Mouse (Mus musculus) right cerebral cortex, postnatal 25 days (tissue): ENCODE measurements around the gene Naa35.

Source experiments
- DNase-seq: peaks from one replicate; pipeline ENCODE4 v3.0.0; 2022

Gene Naa35

DNA sequence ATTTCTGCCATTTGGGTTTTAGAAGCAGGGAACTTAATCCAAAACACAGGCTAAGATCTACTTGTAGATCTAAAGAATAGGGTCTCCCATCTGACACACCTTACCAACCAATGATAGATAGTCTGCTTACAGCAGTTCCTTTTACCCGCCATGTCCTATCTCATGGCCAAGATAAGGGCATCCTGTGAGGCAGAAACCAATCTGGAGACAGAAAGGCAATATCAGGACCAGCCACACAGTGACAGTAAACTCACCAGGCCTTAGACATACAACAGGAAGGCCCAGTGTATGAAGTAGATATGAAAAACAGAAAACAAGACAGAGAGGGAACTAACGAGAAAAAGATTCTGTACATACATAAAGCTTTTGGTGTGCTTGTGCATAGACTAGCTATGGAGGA, 57.8 kb downstream of the Naa35 start:
- no peak for DNase-seq

DNA sequence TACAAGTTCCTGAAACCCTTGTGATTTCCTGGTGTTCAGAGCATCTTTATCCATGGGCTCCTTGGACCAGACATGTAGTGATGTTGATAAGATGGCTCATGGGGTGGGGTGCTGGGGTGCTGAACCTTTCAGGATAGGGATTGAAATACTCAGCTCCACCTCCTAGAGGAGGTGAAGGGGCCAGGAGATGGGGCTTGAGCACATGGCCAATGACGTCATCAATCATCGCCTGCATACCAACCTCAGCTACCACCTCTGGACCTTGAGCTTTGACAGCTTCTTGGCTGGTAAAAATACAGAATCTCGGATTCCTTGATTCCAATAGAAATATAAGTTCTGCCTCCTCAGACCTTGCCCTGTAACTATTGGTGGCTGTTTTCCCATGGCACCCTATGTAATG, 60.4 kb downstream of the Naa35 start:
- no peak for DNase-seq

DNA sequence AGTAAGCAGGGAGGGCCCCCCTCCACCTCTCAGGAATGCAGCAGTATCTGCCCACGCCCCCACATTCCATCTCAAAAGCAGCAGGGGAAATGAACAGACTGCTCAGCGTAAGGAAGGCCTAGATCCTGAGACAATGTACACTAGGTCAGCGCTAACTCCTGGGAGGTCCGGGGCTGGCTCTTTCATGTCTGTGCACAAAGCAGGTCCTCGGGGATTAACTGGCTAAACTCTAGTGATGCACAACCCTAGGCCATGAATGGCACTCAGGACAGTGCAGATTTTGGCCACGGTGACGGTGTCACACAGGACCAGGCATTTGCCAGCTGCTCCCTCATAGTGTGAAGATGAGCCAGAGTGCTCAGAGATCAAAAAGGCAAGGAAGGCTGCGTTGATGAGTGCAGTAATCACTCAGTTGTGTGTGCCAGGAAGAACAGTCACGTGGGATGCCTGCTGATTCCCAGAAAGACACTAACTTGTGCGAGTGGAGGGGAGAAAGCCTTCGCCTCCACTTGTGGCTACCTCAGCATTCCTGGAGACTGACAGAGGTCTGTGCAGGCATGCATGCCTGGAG, 61.7 kb downstream of the Naa35 start:
- no peak for DNase-seq

DNA sequence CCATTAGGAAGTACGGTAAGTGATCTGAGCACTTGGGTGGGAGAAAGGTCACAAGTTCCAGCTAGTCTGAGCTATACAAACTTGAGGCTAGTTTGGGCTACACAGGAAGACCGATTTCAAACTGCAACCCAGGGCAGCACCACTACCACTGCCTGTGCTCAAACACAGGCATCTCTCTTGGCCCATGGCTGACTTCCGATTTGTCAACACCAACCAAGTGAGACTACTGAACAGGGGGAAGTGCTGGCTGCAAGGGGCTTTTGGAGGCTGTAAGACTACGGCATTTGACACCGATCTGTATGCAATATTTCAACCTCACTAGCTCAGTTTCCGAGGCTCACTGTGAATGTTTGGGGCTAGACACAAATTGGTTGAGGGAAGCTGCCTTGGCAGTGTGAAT, 62.4 kb downstream of the Naa35 start:
- DNase-seq = no peak

DNA sequence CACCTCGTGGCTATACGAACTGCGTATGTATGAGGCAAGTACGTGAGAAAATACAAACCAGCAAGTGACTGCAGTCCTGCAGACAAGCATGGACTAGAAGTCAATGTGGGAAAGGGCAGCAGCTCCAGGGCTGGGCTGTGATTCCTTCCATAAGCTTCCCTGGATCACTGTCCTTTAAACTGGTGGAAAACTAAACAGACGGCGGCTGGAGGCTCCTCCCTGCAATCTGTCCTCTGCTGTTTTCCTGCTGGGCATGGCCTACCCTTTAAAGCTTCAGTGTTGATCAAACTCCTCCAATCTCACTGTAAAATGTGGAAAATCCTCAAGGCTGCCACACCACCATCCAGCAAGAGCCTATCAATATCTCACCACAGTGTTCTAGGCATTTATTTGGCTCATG, 63.5 kb downstream of the Naa35 start:
- no peak for DNase-seq

DNA sequence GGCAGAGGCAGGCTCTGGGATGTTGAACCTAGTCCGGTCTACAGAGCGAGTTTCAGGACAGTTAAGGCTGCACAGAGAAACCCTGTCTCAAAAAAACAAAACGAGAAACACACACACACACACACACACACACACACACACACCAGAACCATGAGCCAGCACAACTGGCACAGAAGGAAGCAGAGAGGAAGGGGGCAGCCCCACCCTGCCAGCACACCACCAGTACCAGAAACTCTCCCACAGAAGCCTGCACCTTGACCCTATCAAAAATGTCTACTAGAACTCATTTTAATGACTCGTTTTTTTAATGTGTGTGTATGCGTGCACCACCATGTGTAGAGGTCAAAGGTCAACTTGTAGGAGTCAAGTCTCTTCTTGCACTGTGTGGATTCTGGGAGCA, 64.7 kb downstream of the Naa35 start:
- DNase-seq = no peak

DNA sequence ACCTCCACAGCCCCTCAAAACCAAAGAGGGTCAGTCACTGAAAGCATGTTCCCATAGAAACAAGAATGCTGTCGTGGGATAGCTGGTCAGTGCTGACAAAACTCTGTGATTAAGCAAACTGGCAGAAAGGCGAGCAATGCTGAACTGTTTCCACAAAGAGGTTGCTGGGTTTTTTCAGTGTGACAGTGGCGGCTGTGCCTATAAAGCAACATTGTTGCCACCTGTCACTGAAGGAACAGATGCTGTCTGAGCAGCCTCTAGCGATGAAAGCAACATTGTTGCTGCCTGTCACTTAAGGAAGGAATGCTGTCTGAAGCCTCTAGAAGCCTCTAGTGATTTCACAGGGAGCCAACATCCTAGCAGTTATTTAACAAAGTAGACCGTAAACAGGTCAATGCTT, 67.6 kb downstream of the Naa35 start:
- DNase-seq = no peak

DNA sequence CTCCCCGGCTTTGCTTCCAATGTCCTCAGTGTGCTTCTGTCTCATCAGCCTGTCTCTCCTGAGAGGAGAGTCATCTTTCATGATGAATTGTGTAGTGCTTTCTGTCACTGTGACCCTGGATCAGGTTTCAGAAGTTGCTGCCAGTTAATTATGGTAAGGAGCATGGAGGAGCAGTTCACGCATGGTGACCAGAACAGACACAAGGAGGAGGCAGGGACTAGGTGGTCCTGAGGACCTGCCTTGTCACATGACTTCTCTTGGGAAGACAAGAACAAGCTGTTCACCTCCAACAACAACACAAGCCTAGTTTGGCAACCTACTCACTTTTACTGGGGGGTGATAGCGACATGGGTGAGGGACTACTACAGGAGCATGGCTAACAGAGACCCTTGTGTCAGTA, 68.1 kb downstream of the Naa35 start:
- DNase-seq = no peak

DNA sequence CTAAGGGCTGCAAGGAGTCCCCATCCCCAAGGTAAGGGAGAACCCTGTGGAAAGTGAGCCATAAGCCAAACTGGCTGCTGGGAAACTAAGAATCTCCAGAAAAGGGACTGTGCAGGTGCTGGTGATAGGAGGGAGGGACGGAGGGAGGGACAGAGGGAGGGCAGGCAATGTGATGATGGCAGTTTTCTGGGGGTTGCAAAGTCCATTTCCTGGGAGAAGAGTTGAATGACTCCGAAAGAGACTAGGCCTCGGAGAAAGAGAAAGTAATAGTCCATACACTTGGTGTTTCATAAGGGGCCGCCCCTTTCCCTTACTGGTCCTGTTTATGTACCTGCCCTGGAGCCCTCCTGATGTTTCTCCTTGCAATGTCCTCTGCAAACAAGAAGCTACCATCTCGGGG, 69.4 kb downstream of the Naa35 start:
- no peak for DNase-seq

DNA sequence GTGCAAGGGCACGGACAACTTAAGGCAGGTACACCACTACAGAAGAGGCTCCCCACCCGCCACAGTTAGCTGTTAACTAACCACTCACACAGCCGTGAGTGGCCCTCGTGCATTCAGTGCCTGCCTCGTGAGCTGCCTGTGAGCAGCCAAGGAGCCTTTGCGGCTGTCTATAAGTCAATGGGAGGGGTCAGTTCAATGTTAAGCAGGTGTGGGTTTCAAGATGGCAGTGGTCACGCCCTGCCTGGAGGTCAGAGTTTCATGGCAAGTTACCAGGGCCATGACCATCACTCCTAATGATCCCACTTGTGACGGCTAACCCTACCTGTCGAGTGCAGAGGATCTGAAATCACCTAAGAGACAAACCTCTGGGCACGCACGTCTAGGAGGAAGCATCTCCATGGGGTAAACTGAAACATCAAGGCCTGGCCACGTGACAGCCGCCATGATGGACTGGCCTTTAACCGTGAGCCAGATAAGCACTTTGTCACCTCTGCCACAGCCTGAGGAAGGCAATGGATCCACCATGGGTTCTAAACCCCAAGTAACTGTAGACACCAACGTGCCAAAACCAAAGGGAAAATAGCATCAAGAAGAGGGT, 70.8 kb downstream of the Naa35 start:
- no peak for DNase-seq

DNA sequence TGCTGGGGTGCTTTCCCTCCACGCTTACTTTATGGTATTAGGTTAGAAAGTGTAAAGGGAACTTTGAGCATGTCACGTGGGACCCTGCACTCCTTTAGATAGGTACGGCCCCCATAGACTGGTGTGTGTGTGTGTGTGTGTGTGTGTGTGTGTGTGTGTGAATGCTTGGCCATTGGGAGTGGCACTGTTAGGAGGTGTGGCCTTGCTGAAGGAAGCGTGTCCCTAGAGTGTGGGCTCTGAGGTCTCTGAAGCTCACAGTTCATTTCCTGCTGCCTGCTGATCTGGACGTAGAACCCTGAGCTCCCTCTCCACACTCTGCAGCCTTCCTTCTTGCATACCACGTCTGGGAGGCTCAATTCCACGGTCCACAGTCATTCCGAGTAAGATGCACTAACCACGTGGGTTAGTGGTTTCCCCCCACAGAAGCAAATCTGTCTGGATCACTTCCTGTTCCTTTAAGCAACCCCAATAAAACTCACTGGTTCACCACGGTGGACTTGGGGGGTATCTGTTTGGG, 71.3 kb downstream of the Naa35 start:
- DNase-seq = no peak

DNA sequence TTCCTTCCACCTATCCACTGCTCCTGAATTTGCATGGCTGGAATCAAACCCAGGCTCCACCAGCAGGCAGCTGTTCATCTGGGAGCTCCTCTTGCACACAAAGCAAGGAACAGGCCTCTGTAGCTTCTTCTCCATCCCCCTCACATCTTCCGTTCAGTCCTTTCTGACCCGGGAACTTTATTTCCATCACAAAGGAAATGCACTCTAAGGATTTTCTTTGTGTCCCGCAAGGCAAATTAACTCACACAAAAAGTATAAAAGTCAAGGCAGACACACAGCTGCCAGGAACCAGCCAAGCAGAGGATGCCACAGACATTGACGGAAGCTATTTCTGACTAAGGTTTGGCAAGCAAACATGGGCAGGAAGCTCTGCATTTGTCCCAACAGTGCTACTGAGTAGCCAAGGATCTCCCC, 71.9 kb downstream of the Naa35 start:
- no peak for DNase-seq

DNA sequence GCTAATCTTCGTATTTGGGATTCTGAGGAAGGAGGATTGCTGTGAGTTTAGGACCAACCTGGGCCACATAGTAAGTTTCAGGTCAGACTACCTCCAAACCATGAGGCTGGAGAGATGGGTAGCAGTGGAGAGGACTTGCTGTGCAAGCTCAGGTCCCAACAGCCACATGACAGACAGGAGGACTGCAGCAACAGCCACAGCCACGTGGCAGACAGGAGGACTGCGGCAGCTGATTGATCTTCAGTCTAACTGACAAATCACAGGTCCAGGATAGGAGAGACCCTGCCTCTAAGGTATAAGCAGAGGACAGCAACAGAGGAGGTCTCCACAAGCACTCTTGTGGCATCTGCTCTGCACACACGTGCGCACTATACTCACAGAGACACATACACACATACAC, 72.7 kb downstream of the Naa35 start:
- DNase-seq = no peak

DNA sequence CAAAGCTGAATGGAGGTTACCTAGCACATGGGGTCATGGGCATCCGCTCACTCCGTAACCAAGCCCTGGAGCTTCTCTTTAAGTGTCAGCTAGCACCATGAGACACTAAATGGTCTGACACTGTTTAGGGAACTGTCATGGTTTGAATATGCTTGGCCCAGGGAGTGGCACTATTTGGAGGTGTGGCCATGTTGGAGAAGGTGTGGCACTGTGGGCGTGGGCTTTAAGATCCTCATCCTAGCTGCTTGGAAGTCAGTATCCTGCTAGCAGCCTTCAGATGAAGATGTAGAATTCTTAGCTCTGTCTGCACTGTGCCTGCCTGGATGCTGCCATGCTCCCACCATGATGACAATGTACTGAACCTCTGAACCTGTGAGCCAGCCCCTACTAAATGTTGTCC, 75.3 kb downstream of the Naa35 start:
- no peak for DNase-seq

DNA sequence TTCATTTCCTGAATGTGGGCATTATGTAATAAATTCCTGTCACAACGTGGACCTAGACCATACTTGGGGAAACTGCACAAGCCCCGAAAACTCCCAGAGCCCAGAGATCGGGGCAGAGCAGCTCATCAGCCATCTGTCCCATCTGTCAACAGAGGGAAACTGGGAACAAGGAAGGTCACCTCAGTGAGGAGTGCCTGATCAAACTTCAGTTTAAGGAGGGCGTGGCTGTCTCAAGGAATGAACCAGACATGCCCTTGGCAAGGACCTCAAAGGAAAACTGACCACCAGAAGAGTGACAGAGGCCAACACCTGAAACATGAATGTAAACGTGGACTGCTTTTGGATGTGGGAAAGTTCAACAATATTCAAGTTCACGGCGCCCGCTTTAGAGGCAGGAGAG, 76.3 kb downstream of the Naa35 start:
- no peak for DNase-seq

DNA sequence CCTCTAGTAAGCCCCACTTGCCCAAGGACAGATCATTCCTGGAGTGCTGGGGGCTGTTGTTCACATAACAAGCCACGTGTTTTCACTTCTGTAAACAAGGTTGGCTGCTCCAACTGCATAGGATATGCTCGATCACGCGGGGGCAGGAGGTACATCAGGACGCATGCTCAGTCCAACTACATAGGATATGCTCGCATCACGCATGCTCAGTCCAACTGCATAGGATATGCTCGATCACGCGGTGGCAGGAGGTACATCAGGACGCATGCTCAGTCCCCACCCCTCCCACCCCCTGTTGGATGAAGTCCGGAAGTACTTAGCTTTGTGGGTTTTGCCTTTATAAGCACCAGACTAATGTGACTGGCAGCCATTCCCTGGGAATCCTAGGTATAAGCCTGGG, 76.9 kb downstream of the Naa35 start:
- no peak for DNase-seq

DNA sequence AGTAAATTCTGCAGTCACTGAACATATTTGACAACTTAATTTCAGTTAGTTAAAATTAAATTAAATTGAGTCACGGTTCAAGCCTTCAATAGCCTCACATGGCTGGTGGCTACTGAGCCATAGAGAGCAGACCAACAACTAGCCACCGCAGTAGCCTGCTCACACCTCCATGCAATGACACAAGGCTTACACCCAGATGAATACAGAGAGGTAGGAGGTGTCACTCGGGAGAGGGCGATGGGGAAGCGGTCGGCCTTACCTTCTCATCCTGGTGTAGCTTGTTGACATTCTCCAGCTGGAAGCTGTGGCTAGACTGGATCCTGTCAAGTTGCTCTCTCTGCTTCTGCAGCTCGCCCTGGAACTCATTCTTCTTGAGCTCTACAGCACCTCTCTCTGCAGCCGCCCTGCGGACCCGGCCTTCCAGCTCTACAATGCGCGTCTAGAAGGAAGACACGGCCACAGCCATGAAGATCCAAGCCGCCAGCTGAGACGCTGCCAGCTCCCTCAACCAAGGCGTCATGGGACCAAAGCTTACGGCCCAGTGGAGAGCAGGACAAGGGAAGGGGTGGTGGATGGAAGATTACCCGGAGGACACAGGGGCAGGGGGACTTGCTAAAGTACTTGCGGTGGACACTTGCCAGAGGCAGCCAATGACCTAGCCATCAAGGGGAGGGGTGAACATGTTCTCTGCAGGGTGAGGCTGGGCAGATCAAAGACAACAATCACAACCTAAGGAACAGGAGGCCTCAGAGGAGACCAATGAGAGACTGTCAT, 79.1 kb downstream of the Naa35 start:
- no peak for DNase-seq

DNA sequence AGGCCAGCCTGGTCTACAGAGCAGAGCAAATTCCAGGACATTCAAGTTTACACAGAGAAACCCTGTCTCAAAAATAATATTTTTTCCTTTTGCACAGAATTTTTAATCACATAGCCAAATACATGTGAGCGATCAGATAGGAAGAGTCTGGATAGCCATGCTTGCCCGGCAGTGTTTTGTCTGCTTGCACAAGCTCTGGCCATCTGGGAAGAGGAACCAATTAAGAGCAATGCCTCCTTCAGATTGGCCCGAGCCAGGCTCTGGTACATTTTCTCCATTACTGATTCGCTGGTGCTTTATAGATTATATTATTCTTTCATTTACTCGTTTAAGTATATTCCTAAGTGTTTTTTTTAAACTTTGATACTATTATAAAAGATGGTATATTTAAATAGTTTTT, 82.7 kb downstream of the Naa35 start:
- DNase-seq = no peak

DNA sequence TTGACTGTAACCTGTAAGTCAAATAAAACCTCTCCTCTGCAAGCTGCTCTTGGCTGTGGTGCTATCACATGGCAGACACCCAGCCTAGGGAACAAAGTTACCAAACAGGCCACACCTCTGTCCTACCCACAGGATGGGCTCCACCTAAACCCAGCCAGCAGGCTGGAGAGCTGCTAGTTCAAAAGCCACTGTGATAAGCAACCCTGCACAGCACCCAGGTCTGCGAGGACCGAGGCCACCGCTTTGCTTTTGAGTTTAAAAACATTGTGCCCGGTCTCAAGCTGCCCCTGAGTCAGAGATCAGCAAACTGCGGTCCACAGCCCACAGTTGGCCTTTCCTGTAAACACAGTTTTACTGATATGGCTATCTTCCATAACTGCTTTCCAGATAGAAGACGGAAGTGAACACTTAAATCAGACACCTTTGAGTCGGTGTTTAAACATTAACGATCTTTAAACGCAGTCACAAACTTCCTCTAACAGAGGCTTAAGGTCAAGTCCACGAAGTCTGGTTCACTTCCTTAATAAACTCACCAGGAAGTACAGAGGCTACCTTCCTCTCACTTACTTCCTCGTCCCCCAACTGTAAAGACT, 83.5 kb downstream of the Naa35 start:
- DNase-seq = no peak

DNA sequence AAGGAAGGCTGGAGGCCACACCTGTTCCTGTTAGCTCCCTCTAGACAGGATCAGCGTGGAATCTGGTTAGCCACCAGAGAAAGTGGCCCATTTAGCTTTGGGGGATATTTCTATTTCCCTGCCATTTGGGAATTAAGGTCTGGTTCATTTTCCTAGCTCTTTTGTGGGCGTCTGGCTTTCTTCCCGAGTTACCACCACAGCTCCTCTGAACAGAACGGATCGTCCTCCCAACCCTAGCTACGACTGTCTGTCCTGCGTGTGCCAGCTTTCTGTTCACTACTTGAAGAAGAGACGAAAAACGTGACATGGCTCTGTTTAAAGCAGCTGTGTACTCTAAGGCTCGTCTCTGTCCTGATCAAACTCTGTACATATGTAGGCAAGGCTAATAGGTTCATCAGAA, 84.9 kb downstream of the Naa35 start:
- no peak for DNase-seq

DNA sequence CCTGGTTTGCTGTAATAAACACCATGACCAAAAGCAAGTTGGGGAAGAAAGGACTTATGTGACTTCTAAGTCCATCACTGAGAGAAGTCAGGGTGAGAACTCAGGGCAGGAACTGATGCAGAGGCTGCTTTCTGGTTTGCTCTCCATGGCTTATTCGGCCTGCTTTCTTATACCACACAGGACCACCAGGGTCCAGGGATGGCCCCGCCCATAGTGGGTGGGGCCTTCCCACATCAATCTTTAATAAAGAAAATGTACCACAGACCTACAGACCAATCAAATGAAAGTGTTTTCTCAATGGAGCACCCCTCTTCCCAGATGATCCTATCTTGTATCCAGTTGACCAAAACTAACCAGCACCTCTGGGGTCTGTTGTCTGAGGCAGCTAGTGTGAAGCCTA, 86.5 kb downstream of the Naa35 start:
- DNase-seq = no peak

DNA sequence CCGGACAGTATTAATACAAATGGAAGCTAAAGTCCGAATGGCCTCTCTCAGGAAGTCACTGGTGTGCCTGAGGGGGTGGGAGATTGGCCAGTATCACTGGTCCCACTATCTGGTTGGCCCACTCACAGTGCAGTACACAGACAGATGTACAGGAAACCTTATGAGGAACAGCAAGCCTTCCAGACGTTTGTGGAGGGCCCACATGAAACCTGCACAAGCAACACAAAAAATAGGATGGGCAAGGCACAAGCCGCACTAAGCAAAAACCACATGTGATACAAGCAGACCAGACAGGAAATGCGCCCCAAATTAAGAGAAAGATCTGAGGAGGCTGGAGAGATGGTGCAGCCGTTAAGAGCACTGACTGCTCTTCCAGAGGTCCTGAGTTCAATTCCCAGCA, 87.2 kb downstream of the Naa35 start:
- no peak for DNase-seq

DNA sequence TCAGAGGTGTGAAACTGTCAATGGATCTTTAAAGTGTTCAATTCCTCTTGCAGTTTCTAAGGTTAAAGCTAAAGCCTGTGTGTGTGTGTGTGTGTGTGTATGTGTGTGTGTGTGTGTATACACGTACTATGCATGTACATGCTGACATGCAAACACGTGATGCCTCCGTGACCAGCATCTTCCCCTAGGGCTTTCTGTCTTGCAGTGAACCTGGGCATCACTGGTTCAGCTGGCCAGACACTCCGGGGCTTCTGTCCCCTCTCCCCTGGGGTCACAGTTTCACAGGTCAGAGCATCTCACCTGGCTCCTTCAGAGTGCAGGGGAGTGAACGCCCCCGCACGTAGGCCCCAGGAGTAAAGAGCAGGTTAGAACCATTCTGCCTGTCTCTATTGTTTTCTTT, 88.5 kb downstream of the Naa35 start:
- DNase-seq = no peak

DNA sequence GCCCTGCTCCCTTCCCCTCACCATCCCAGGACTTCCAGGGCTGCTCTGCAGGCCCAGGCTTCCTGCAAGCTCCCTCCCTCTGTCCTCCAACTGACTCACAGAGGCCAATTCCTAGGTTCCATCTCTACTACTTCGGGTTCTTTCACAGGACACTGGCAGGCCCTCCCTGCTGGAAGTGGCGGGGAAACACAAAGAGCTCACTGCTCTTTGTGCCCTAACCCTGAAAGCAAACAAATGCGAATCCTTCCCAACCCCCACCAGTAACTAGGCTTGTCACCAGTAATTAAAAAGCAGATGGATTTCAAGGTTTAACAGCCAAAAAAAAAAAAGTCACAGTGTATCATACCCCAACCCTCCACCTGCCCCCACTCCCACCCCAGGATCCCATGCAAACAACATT, 89.2 kb downstream of the Naa35 start:
- DNase-seq = no peak
